In genomic region chr16:14185516-14185915, GRCm38 (mm10) we compare ENCODE assay signal across 14 mouse cellular contexts. TPM values are rescaled to one million over a fixed set of nuclear protein-coding genes. Genes with fewer than 3 reads are reported as not detected.
DNase-seq lines count a peak whose midpoint lies in the region.
"Had no signal": no experiment of that assay in that cellular context is flagged by ENCODE, and none has a peak within 500 bp of the region (broad histone marks: within the 10 kb centered on the region; RNA-seq: fewer than 3 reads in every experiment).

No protein-coding gene starts in this region.

- peak; percentile 10 for DNase-seq in layer of hippocampus, adult 9-11 months
- DNase-seq in layer of hippocampus, adult 9-10 months (ENCODE audit: low spot score) = no peak
- DNase-seq in right cerebral cortex, adult 18-20 months = peak; percentile 8
- no peak for DNase-seq in right cerebral cortex, postnatal 36 days (ENCODE audit: low spot score in 2 of 2)
- DNase-seq in layer of hippocampus, postnatal 36 days = peak; percentile 15 to 22
- no peak for DNase-seq in frontal cortex, postnatal 14 days (ENCODE audit: low spot score in 2 of 2)
- DNase-seq: adrenal gland, postnatal 10 days; adrenal gland, postnatal 36 days; B cell, adult 2 months; cerebellum, adult 18-20 months; cerebellum, adult 9-10 months; gastrocnemius, adult 2 months; gastrocnemius, postnatal 14 days; heart, adult 11 months had no signal

RNA-seq across cellular contexts. Expression of gene Marf1, which starts 22.4 kb away (rescaled TPM):
- 100 to 1,000 TPM; 130 to 136 TPM for total RNA-seq in layer of hippocampus, postnatal 36 days (2021)

RNA-seq across cellular contexts. Expression of gene Nde1, which starts 22.4 kb away (rescaled TPM):
- total RNA-seq in layer of hippocampus, postnatal 36 days (2021) = 10 to 100 TPM; 27.2 to 31.6 TPM

Comparison
In these comparisons a context has a peak if more than half of its experiments do, and no peak if none do; other contexts are left out.
1. DNase-seq: peak in layer of hippocampus, adult 9-11 months (single experiment), right cerebral cortex, adult 18-20 months (single experiment) and layer of hippocampus, postnatal 36 days (2 of 2); none in layer of hippocampus, adult 9-10 months (single experiment), right cerebral cortex, postnatal 36 days (0 of 2) and frontal cortex, postnatal 14 days (0 of 2).